Mouse (Mus musculus) spleen, embryonic (tissue): ENCODE measurements around the gene Ccdc82.

Experiments
- CTCF ChIA-PET: fragments of 350-600 bp; sonication (Branson Sonifier 250); formaldehyde crosslinking; loops from one replicate; lab custom pipeline; 2022; lab: Charles Lee

Gene Ccdc82

DNA sequence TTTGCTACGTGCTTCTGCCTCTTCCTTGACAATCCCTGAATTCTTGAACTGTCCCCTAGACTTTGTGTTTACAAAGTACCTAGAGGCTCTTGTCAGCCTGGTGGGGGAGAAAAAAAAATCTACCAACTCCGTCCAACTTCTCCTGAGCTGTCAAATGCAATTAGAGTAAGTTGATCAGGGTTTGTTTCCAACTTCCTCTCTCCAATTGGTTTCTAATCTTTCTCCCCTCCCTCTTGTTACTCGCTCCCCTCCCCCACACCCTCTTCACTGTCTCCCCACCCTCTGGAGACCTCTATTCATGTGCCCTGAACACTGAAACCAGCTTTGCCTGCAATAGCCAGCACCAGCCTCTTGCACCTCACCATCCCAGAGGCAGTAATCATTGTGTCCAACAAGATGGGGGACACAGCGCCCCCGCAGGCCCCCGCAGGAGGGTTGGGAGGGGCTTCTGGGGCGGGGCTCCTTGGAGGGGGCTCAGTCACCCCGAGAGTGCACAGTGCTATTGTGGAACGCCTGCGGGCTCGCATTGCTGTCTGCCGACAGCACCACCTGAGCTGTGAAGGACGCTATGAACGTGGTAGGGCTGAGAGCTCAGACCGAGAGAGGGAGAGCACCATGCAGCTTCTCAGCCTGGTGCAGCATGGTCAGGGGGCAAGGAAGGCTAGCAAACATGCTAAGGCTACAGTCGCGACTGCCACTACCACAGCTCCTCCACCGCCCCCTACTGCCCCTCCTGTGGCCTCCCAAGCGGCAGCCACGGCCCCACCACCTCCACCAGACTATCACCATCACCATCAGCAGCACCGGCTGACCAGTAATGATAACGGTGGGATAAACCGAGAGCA lies 51.1 kb downstream of the Ccdc82 start, which contains the start of gene Maml2:
Gene Maml2 (plus strand): TSS at position 290 of the 845 bp plus-strand sequence.
- CTCF ChIA-PET, result interaction anchor here (0.7 to 1.2 kb wide), 4 partner anchors 50 to 380 kb away, joined by 3 to 8 read pairs (median 4); no protein-coding TSS in a partner anchor

- CTCF ChIA-PET, result interaction anchor here (1.2 kb wide), 1 partner anchor 54 kb away, joined by 3 read pairs; no protein-coding TSS in a partner anchor
Measured at GRCm38 (mm10) chr9:13298513-13298878, 51.7 kb downstream of the Ccdc82 start.

GRCm38 (mm10) chr9:13299190-13299589 lies 52.4 kb downstream of the Ccdc82 start:
- CTCF ChIA-PET, result no interaction called here

GRCm38 (mm10) chr9:13300041-13300441 lies 53.3 kb downstream of the Ccdc82 start:
- CTCF ChIA-PET, result no interaction called here

DNA sequence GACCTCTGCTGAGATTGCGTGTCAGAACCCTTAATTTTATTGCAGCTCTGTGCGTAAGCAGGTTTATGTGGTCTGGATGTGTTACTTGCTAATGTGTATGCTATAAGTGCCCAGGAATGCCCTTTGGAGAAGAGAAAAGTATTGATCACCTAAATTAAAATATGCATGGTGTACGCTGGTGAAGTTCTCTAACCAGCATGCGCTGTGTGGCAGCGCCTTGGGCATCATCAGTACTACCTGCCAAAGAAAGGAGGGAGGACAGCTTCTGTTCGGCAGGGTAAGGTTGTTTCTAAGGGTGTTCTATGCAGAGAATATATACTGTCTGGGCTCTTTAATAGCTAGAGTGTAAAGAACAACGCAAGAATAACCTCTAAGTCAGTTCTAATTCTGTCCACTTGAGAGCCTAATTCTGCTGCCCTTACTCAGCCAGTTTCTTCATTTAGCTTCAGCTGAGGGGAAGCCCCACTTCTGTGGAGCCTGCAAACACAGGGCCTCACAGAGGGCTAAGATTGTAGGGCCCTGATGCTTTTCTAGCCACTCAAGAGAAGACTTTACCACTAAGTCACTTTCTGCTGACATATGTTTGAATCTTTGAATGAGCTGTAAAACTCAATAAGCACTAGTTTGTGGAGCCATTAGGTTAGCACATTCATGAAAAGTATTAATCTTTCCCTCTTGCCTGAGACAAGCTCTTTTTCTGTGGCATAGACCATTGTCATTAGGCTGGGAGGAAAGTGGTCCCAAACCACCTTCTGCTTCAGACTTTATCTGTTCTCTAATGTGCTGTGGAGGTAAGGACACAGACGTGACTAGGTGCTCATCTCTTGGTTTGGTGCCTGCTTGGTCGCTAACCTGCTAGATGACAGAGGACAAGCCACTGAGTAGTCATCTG lies 54.4 kb downstream of the Ccdc82 start:
- CTCF ChIA-PET, result no interaction called here

GRCm38 (mm10) chr9:13302183-13302825 lies 55.5 kb downstream of the Ccdc82 start:
- CTCF ChIA-PET, result no interaction called here

DNA sequence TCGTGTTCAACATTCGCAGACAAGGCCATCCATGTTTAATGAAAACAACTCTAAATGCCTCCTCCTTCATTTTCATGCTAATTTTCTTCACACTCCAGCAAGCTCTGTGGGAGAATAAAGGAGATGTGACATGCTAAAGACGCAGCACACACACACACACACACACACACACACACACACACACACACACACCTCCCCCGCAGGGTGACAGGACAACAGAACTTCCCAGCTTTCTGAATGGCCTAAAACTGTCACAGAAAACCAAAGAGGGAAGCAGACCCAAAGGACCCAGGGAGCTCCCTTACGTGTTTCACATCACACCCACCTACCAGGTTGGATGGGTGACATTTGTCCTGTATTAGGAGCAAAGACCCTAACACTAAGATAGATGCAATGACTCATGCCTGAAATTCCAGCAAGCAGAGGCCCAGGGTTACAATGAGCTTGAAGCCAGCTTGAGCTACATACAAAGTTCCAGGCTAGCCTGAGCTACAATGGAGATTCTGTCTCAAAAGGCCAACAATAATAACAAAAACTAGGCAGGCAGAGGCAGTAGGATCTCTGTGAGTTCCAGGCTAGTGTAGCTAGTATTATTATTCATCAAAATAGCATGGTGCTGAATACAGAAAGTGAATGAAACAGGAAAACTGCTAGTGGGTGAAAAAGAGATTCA lies 56.5 kb downstream of the Ccdc82 start:
- CTCF ChIA-PET, result no interaction called here

- CTCF ChIA-PET, result no interaction called here
Measured at GRCm38 (mm10) chr9:13303976-13304375, 57.2 kb downstream of the Ccdc82 start.

DNA sequence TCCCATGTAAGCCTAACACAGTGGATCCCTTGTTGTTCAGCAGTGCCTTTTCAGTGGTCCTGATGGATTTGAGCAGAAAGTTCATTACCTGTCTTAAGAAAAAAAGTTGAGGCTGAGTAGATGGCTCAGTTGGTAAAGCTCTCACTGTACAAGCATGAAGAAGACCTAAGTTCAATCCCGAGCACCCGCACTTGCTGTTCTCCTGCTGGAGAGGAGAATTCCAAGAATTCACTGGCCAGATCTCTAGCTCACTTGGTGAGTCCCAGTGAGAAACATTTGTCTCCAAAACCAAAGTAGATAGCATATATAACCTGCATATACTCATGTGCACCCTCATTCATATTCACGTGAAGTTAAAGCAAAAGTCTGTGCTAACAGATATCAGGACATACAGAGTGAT lies 59.7 kb downstream of the Ccdc82 start:
- CTCF ChIA-PET, result no interaction called here

GRCm38 (mm10) chr9:13307226-13307625 lies 60.5 kb downstream of the Ccdc82 start:
- CTCF ChIA-PET, result interaction anchor here (0.6 kb wide), 1 partner anchor 1608 kb away, joined by 3 read pairs; no protein-coding TSS in a partner anchor

- CTCF ChIA-PET, result no interaction called here
Measured at GRCm38 (mm10) chr9:13308718-13309117, 62.0 kb downstream of the Ccdc82 start.

- CTCF ChIA-PET, result no interaction called here
Measured at GRCm38 (mm10) chr9:13309807-13310206, 63.1 kb downstream of the Ccdc82 start.

DNA sequence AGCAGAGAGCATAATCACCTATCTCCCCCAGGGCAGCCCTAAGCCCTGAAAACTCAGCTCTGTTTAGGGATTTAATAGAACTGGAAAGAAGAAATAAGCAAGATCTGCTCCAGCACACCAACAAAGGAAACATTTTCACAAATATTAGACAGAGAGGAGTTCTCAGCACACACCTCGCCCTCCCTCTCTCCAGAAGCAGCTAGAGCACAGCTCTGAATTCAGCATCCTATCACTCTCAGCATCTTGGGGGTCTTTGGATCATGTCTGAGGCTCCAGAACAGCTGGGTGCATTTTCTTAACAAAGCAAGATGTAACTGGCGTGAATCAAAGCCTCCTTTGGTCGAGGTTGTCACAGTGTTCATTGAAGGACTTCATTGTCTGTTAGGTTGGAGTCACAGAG lies 63.5 kb downstream of the Ccdc82 start:
- CTCF ChIA-PET, result no interaction called here

DNA sequence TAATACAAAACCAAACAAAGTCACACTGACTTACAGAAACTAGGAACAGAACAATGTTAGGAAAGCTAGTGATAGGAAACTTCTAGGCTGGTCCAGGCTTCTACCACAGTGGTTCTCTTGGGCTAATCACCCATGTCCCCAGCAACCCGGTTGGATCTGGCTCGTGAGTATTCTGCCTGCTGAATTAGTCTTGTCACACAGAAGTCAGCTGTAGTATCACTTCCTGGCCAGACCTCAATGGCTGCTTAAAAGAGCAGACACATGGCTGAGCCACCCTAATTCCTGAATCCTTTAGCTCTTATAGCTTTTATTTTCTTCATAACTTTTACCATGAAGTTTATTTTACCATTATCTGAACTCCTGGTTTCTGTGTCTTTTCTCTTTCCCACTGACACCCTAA lies 64.3 kb downstream of the Ccdc82 start:
- CTCF ChIA-PET, result no interaction called here

DNA sequence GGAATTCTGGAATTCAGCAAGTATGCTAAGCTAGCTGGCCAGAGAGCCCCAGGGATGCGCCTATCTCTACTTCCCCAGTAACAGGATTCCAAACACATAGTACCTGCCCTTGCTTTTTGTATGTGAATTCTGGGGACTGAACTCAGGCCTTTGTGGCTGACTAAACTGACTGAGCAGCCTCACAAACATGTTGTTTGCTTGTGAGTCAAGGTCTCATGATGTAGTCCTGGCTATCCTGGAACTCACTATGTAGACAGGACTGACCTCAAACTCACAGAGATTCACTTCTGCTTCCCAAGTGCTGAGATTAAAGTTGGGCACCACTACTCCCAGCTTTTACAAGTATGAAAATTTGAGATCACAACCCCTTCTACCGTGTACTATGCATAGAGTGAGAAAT lies 67.2 kb downstream of the Ccdc82 start:
- CTCF ChIA-PET, result no interaction called here

DNA sequence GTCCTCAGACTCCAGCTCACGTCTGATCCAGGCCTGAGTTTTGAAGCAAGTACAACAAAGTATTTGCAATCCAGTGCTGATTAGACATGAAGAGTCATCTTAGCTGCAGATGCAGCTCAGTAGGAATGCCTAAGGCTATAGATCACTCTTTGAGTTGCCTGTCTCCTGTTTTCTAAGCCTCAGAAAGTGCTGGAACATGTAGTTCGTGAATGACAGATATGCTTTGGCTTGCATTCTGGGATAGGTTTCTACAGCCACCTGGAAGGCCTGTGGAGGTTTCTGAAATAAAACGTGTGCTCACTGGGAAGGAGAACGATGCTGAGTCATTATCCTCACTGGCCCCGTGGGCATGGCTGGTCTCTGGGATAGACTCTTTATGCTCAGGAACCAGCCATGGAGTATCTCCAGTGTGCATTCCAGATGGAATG lies 67.8 kb downstream of the Ccdc82 start:
- CTCF ChIA-PET, result no interaction called here

DNA sequence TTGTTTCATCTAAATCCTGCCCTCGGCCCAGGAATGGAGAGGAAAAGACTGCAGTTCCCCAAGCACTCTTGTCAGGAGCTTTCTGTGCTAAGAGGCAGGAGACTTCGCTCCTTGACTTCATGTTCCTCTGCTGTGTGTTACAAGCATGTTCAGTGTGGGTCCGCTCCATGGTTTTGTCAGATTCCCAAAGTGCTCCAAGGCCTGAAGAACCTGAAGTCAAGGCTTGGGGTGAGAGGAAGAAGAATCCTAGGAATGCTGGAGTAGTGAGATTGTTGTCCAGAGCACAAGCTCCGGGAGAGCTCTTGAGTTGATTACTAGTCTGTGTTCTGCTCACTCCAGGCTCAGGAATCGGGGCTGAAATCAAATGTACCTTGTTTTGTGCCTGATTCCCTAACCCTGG lies 68.6 kb downstream of the Ccdc82 start:
- CTCF ChIA-PET, result no interaction called here

DNA sequence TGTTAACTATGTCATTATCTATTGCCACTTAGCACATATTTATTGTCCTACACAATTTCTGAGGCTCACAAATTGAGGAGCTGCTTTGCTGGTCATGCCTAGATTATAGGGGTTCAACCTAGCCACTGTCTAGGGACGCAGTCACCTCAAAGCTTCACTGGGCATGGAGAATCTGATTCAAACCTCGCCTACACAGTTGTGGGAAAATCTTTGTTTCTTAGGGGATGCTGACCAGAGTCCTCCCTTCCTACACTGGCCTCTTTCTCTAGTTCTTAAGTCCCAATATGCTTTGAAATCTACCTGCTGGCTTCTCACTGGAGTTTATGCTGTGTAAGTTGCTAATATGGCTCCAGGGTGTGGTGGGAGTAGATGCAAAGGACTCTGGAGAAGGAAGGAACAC lies 72.8 kb downstream of the Ccdc82 start:
- CTCF ChIA-PET, result no interaction called here

- CTCF ChIA-PET, result no interaction called here
Measured at GRCm38 (mm10) chr9:13320800-13321364, 74.1 kb downstream of the Ccdc82 start.

DNA sequence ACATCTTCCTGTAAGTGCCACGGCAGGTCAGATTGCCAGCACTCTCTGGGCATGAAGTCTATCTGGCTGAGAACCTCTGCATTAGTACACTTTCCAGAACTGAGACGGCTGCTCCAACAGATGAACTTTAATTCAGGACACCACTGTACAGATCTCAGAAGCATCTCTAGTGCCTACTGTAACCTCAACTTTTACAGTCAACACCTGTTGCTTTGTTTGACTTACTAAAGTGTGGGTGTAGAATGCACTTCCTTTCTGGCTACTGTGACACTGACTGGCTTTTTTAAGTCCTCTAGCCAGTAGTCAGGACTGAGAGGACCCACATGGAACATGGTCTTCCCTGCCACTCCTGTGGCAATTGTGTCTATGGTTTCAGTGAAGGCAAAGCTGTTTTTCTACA lies 76.3 kb downstream of the Ccdc82 start:
- CTCF ChIA-PET, result no interaction called here

DNA sequence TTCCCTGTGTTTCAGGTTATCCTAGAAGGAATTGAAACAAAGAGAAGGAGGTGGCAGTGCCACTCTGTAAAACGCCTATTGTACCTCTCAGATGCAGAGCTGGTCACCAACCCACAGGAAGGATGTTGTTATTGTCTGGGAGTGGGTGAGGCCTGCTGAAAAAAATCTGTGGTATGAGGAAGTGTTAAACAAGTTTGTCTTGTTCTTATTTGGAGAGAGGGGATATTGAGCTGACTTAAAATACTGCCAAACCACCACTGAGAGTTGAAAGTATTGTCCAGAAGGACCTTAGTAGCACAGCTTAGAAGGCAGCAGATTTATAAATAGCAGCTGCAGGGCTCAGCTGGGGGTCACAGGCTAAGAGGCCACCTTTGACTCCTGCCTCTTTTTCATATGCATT lies 76.9 kb downstream of the Ccdc82 start:
- CTCF ChIA-PET, result no interaction called here
